Mouse (Mus musculus) limb, embryonic 15.5 days (tissue): ENCODE data around the gene Snap25. TPM values are rescaled to one million over a fixed set of nuclear protein-coding genes. Genes with fewer than 3 reads are reported as not detected.

Source experiments
- ATAC-seq: fragments of 200-750 bp; cut with Nextera tagmentation; 2 replicates; pipeline ENCODE4 v1.8.0; 2017; ENCODE audit warnings: low read depth, moderate TSS enrichment; ENCODE audit not compliant: insufficient number of reproducible peaks, low FRiP score, low TSS enrichment
- H3K27ac ChIP-seq: fragments of 300-500 bp; sonication (generic); 2 replicates; pipeline ENCODE4 v1.5.1; 2015; ENCODE audit warnings: moderate library complexity, mild to moderate bottlenecking, inconsistent platforms
- H3K27me3 ChIP-seq: fragments of 300-500 bp; sonication (generic); 2 replicates; pipeline ENCODE4 v1.6.1; 2015; ENCODE audit warnings: inconsistent platforms
- H3K36me3 ChIP-seq: fragments of 300-500 bp; sonication (generic); 2 replicates; pipeline ENCODE4 v1.6.1; 2015; ENCODE audit warnings: inconsistent platforms
- H3K4me1 ChIP-seq: fragments of 300-500 bp; sonication (generic); 2 replicates; pipeline ENCODE4 v1.6.1; 2015; ENCODE audit warnings: inconsistent platforms
- H3K4me2 ChIP-seq: fragments of 300-500 bp; sonication (generic); 2 replicates; pipeline ENCODE4 v1.6.1; 2015; ENCODE audit warnings: mild to moderate bottlenecking, inconsistent platforms
- H3K4me3 ChIP-seq: fragments of 300-500 bp; sonication (generic); 2 replicates; pipeline ENCODE4 v1.5.1; 2015; ENCODE audit warnings: mild to moderate bottlenecking, inconsistent platforms
- H3K9ac ChIP-seq: fragments of 300-500 bp; sonication (generic); 2 replicates; pipeline ENCODE4 v1.6.1; 2015; ENCODE audit warnings: inconsistent platforms
- H3K9me3 ChIP-seq: fragments of 300-500 bp; sonication (generic); 2 replicates; pipeline ENCODE4 v1.6.1; 2016; ENCODE audit warnings: inconsistent platforms
- WGBS: fragments of 180-500 bp; shearing (Covaris S2); methylation state at CpG from one replicate; pipeline ENCODE4 v1.1.7; 2015; 5-methylcytosine and 5-hydroxymethylcytosine counted together
- polyA plus RNA-seq: library from polyadenylated mRNA; unstranded; fragments of >200 nt; fragmentation: Nextera tagmentation; extraction: Ambion mirVana; gene quantifications from 2 replicates; pipeline ENCODE4 v1.2.1, GENCODE M21; 2015

Gene Snap25
- polyA plus RNA-seq, 1 experiment from 2014 or later, result 0.65 TPM

DNA sequence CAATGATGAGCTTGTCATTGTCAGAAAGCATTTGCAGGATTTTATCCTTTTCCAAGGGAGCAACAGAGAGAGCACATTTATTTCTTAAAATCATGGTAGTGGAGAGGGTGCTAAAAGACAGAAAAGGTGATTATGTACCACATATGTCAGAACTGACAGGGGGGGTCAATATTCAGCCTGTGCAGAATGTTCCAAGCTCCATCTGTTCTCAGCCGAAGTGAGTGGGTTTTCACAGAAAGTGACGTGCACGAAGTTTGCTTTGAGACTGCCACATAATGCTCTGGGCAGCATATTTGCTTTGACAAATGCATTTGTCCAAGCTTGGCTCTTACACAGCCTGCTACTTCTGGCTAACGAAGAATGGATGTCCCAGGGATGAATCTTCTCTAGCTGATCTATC, 71.1 kb downstream of the Snap25 start:
- no peaks in the 10 kb centered on the region for H3K36me3 ChIP-seq
- H3K4me2 ChIP-seq, result no peak overlapping the region
- H3K9ac ChIP-seq, result no peak overlapping the region
- H3K27me3 ChIP-seq, result no peaks in the 10 kb centered on the region
- no peaks in the 10 kb centered on the region for H3K4me1 ChIP-seq
- H3K27ac ChIP-seq, result no peak overlapping the region
- WGBS, result 79% methylated on average over 4 of the region's 4 CpGs
- ATAC-seq, result no peak
- H3K9me3 ChIP-seq, result no peaks in the 10 kb centered on the region
- H3K4me3 ChIP-seq, result no peak overlapping the region

DNA sequence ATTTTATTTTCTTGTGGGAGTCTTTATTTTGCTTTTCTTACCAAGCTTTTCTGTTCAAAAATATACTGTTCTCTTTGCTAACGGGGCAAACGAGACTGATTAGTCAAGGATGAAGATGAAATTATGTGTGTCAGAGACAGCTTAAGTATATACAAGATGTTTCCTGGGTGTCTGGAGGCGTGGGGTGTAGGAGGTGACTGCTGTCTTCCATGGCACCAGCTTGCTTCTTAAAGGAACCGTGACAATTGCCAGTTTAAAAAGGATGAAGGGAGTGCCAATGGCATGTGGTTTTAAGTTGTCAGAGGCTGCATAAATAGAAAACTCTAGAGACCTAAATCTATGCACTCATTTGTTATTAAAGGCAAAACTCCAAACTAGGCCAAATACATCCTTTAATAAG, 75.1 kb downstream of the Snap25 start:
- H3K27ac ChIP-seq, result no peak overlapping the region
- no peak overlapping the region for H3K4me2 ChIP-seq
- H3K4me1 ChIP-seq, result no peaks in the 10 kb centered on the region
- no peak for ATAC-seq
- no peak overlapping the region for H3K4me3 ChIP-seq
- no peak overlapping the region for H3K9ac ChIP-seq
- H3K36me3 ChIP-seq, result no peaks in the 10 kb centered on the region
- H3K27me3 ChIP-seq, result no peaks in the 10 kb centered on the region
- H3K9me3 ChIP-seq, result no peaks in the 10 kb centered on the region
- 63% methylated on average over 4 of the region's 4 CpGs for WGBS

DNA sequence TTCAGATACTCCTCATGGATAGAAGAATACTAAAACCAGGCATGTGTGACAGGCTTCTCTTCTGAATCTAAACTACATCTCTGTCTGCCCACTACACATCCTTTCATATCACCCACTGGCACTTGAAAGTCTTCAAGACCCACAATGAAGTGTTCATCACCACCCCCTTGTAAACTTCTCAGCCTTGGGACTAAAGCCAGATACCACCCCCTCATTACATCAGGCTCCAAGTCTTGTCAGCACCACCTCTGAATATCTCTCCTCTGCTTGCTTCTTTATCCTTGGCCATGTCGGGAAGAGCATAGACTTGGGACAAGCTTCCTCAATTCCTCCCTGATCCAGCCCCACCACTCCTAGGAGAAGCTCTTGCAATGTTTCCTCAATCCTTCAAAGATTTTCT, 83.3 kb downstream of the Snap25 start:
- Histone ChIP-seq H3K4me2 (no peak overlapping the region), H3K27me3 (no peaks in the 10 kb centered on the region), H3K9ac (no peak overlapping the region), H3K9me3 (no peaks in the 10 kb centered on the region), H3K4me1 (no peaks in the 10 kb centered on the region), H3K27ac (no peak overlapping the region), H3K4me3 (no peak overlapping the region), H3K36me3 (no peaks in the 10 kb centered on the region)
- WGBS, result 81% methylated on average over 1 of the region's 1 CpGs
- ATAC-seq, result no peak

DNA sequence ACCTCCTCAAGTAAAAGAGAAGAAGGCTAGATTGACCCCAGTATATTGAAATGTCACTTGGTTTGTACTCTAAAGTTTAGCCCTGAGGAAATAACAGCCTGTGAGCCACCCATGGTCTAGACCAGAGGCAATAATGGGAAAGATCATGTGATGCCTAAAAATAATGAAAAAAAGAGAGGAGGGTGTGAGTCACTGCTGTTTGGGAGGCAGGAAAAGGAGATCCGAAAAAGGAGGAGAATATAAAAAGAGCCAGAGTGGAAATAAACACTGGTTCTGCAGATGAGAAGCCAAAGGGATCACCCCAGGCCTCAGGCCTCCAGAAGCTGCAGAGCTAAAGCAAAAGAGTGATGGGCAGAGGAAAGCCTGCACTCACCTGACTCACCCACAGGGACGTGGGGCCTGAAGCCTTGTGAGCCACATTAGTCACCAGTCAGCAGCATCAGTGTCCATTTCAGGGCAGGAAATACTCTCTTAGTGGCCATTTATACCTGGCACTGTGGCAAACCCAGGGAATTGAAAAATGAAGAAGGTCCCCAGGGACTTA, 85.7 kb downstream of the Snap25 start:
- no peak overlapping the region for H3K9ac ChIP-seq
- H3K36me3 ChIP-seq, result no peaks in the 10 kb centered on the region
- ATAC-seq, result no peak
- H3K4me1 ChIP-seq, result no peaks in the 10 kb centered on the region
- no peaks in the 10 kb centered on the region for H3K9me3 ChIP-seq
- H3K4me3 ChIP-seq, result no peak overlapping the region
- 53% methylated on average over 2 of the region's 2 CpGs for WGBS
- H3K4me2 ChIP-seq, result no peak overlapping the region
- H3K27ac ChIP-seq, result no peak overlapping the region
- no peaks in the 10 kb centered on the region for H3K27me3 ChIP-seq

DNA sequence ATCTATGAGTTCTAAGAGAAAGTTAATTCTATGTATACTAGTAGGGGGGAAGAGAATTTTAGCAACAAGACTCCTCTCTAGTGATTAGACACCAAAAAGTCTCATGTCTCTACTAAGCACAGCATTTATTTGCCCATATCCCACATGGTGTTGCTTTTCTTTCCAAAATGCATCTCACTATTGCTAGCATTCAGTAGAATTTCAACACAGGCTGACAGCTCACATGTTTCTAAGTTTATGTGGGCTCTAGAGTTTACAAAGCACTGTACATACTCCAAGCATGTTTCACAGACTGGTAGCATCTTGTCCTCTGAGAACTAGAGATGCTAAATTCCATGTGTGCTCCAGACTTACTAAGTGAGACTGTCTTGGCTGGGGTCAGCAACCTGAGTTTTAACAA, 87.8 kb downstream of the Snap25 start:
- Histone ChIP-seq H3K4me1 (no peaks in the 10 kb centered on the region), H3K4me2 (no peak overlapping the region), H3K9me3 (no peaks in the 10 kb centered on the region), H3K4me3 (no peak overlapping the region), H3K27me3 (no peaks in the 10 kb centered on the region), H3K27ac (no peak overlapping the region), H3K9ac (no peak overlapping the region), H3K36me3 (no peaks in the 10 kb centered on the region)
- no peak for ATAC-seq

DNA sequence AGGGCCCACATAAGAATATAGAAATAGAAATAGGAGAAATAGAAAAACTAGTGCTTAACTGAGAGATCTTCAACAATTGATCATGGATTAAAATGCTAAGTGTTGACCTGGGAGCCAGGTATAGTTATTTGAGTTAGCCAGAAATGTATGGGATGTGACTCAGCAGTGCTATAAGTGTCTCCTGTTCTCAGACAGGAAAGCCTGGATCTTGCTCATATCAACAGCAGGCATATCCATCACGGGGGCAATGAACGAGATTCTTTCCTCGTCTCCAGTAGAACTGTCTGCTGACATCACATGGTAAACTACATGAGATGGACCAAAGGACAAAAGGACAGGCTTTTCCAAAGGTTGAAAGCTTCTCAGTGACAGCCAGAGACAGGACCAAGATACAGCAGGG, 88.8 kb downstream of the Snap25 start:
- Histone ChIP-seq H3K4me3 (no peak overlapping the region), H3K27ac (no peak overlapping the region), H3K36me3 (no peaks in the 10 kb centered on the region), H3K9ac (no peak overlapping the region), H3K9me3 (no peaks in the 10 kb centered on the region), H3K27me3 (no peaks in the 10 kb centered on the region), H3K4me2 (no peak overlapping the region), H3K4me1 (no peaks in the 10 kb centered on the region)
- no peak for ATAC-seq
- 90% methylated on average over 3 of the region's 3 CpGs for WGBS

DNA sequence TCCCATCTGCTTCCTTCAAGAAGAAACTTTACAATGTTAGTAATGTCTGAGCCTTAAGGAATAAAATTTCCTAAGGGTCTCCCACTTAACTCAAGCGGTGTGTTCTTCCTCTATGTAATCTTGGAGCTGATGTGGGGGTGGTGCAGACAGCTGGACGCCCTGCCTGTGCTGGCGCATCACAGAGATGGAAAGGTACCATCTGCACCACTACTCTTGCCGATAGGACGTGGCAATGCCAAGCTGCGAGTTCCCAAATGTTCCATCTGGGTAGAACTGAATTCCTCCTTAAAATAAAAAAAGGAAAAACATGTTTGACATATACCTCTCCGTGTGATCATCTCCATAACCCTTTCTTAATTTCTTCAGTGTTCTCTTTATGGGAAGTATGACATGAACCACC, 89.9 kb downstream of the Snap25 start:
- no peak overlapping the region for H3K27ac ChIP-seq
- no peaks in the 10 kb centered on the region for H3K27me3 ChIP-seq
- WGBS, result 83% methylated on average over 7 of the region's 7 CpGs
- H3K4me1 ChIP-seq, result no peaks in the 10 kb centered on the region
- no peak overlapping the region for H3K9ac ChIP-seq
- no peak overlapping the region for H3K4me3 ChIP-seq
- H3K36me3 ChIP-seq, result no peaks in the 10 kb centered on the region
- no peak overlapping the region for H3K4me2 ChIP-seq
- no peak for ATAC-seq
- H3K9me3 ChIP-seq, result no peaks in the 10 kb centered on the region

DNA sequence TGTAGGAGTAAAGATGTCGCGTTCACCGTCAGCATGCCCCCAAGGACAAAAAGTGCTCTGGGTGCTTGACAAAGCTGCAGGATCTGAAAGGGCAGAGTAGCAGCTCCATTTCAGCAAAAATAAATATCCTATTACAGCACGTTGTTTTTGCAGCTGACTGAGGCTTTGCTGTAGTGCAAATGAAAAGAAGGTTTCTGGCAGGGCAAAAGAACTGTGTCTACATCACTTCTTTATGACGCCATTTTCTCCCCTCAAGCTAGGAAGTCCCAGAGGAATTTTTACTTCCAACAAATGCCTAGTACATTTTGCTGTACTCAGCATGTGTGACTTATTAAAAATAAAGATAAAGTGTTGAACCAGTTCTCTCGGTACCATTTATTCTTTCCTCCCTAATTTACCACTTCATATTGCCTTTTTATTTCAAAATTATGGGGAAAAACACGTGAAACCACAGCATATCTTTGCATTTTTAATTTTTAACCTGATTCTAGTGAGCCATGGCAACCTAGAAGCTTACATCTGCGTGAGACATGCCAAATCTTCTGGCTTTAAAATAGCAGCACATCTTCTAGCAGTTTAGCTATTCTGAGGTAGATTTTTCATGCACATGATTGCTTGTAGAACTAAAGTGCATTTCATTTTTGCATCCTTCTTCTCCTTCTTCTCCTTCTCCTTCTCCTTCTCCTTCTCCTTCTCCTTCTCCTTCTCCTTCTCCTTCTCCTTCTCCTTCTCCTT, 94.9 kb downstream of the Snap25 start:
- Histone ChIP-seq H3K4me1 (0 out of 2 replicates have a peak, but pooled peaks cover 2% of the 10 kb centered on the region), H3K9me3 (no peaks in the 10 kb centered on the region), H3K4me2 (no peak overlapping the region), H3K27me3 (no peaks in the 10 kb centered on the region), H3K4me3 (no peak overlapping the region), H3K27ac (peak overlapping the region; percentile 57; the same call in 1 of the 2 replicates), H3K9ac (no peak overlapping the region), H3K36me3 (no peaks in the 10 kb centered on the region)
- no peak for ATAC-seq
- WGBS, result 33% methylated on average over 8 of the region's 8 CpGs

DNA sequence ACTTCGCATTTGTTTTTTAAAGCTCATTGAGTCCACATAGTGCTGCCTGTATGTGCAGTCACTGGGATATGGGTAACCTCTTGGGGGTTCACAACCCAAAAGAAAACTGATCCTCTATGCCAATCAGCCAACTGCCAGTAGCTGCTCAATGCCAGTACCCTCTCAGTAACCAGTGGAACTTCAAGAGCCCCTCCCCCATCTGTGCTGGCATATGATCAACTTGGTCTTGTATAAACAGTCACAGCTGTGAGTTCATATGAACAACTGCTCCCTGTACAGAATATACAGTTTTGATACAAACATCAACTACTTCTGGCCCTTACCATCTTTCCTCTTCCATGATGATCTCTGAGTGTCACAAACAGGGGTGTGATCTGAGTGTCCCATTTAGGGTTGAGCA, 98.1 kb downstream of the Snap25 start:
- no peak overlapping the region for H3K27ac ChIP-seq
- H3K4me1 ChIP-seq, result 0 out of 2 replicates have a peak, but pooled peaks cover 2% of the 10 kb centered on the region
- H3K27me3 ChIP-seq, result no peaks in the 10 kb centered on the region
- H3K4me3 ChIP-seq, result no peak overlapping the region
- no peaks in the 10 kb centered on the region for H3K9me3 ChIP-seq
- H3K9ac ChIP-seq, result no peak overlapping the region
- WGBS, result 98% methylated on average over 1 of the region's 1 CpGs
- H3K36me3 ChIP-seq, result no peaks in the 10 kb centered on the region
- no peak overlapping the region for H3K4me2 ChIP-seq
- ATAC-seq, result no peak

DNA sequence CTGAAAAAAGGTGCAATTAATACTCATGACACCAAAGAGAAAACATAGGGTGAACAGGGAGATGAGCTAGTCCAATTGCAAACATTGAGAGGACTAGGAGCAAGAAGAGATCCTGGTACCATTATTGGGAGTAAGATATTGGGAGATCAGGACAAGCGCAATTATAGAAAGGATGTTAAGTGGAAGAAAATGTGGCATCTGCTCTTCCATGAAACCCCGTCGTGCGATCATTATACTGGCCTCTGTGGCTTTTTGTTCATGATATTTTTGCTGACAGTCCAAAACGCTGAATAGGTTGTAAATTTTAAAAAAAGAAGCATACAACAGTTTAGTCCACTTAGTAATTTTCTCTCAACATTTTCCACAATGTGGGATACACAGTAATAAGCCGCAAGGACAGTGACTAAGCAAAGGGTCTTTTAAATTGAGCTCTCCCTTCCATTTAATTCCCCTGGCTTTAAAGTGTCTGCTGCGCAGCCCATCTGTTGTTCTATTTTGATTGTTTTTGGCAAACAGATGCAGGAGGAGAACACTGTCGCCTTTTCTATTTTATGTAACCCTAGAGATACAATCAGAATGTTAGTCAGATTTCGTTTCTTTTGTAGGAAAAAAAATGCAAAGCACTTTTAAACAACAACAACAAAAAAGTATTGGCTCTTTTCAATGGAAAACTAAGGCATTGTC, 103.6 kb downstream of the Snap25 start:
- no peak overlapping the region for H3K4me2 ChIP-seq
- WGBS, result 75% methylated on average over 9 of the region's 9 CpGs
- H3K27me3 ChIP-seq, result no peaks in the 10 kb centered on the region
- H3K9me3 ChIP-seq, result no peaks in the 10 kb centered on the region
- no peaks in the 10 kb centered on the region for H3K4me1 ChIP-seq
- H3K27ac ChIP-seq, result no peak overlapping the region
- no peaks in the 10 kb centered on the region for H3K36me3 ChIP-seq
- no peak overlapping the region for H3K4me3 ChIP-seq
- H3K9ac ChIP-seq, result no peak overlapping the region
- no peak for ATAC-seq

DNA sequence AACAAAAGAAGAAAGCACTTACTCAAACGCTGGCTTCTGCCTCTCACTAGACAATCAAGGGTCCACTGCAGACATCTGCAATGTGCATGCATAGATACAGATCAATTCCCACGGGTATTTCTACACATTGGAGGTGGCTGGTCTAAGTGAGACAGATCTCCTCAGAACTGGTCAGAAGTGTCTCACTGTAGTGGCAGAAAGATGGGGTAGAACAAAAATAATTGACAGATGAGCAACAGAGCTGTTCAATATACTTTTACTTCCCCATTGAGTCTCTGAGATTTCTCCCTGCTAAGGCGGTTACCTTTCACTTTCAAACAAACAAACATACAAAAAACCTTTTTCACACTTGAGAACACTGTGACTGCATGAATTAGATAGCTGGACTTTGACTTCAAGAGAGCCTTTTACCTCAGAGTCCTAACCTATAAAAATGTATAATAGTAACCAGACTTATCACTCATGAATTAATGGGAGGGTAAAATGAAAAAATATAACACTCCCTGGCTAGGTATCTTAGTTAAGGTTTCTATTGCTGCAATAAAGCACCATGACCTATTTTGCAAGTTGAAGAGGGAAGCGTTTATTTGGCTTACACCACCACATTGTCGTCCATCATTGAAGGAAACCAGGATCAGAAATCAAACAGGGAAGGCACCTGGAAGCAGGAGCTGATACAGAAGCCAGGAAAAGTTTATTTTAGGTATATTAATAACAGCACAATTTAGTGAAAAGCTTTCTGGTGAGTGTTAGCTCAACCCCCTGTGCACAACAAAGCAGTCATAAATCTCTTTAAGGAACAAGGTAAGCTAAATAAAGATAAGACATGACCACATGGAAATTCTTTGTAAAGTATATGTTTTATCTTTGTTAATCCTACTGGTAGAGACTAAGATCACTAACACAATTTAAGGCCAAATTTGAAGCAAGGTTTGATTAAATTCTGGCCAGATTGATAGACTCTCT, 110.8 kb downstream of the Snap25 start:
- H3K4me2 ChIP-seq, result no peak overlapping the region
- no peaks in the 10 kb centered on the region for H3K9me3 ChIP-seq
- 51% methylated on average over 5 of the region's 5 CpGs for WGBS
- H3K4me3 ChIP-seq, result no peak overlapping the region
- no peak for ATAC-seq
- H3K27me3 ChIP-seq, result no peaks in the 10 kb centered on the region
- no peaks in the 10 kb centered on the region for H3K4me1 ChIP-seq
- no peak overlapping the region for H3K9ac ChIP-seq
- H3K27ac ChIP-seq, result no peak overlapping the region
- H3K36me3 ChIP-seq, result no peaks in the 10 kb centered on the region

DNA sequence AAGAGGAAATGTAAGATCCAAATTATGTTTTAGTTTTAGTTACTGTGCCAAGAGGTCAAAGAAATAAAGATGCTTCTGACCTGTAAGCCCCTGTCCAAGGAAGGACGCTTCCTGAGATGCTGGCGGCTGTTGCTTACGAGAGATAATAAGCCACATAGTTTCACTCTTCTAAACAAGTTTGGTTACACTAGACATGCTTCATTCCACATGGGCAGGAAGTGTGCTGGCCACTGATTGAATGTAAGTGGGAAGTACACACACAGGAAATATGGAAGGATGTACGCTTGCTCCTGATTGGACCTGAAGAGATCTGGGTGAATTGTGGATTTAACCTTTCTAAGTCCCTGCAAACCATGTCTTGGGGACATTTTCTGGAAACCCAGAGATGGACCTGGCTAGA, 114.4 kb downstream of the Snap25 start:
- Histone ChIP-seq H3K4me2 (no peak overlapping the region), H3K36me3 (no peaks in the 10 kb centered on the region), H3K4me3 (no peak overlapping the region), H3K27ac (no peak overlapping the region), H3K9ac (no peak overlapping the region), H3K9me3 (no peaks in the 10 kb centered on the region), H3K4me1 (no peaks in the 10 kb centered on the region), H3K27me3 (no peaks in the 10 kb centered on the region)
- 76% methylated on average over 4 of the region's 4 CpGs for WGBS
- no peak for ATAC-seq
